Mouse (Mus musculus) midbrain, embryonic 12.5 days (tissue): ENCODE measurements around the gene Pnldc1. TPM values are rescaled to one million over a fixed set of nuclear protein-coding genes. Genes with fewer than 3 reads are reported as not detected.

ENCODE experiments used
- ATAC-seq: fragments of 200-750 bp; cut with Nextera tagmentation; 2 replicates; pipeline ENCODE4 v1.8.0; 2017; ENCODE audit warnings: low read depth, moderate TSS enrichment, moderate library complexity; ENCODE audit not compliant: low FRiP score
- H3K27ac ChIP-seq: fragments of 300-500 bp; sonication (generic); replicated peaks from 2 replicates; pipeline ENCODE4 v1.5.1; 2016; ENCODE audit warnings: mild to moderate bottlenecking
- H3K27me3 ChIP-seq: fragments of 300-500 bp; sonication (generic); 2 replicates; pipeline ENCODE4 v1.6.1; 2016; ENCODE audit warnings: mild to moderate bottlenecking
- H3K36me3 ChIP-seq: fragments of 300-500 bp; sonication (generic); 2 replicates; pipeline ENCODE4 v1.6.1; 2016
- H3K4me1 ChIP-seq: fragments of 300-500 bp; sonication (generic); 2 replicates; pipeline ENCODE4 v1.6.1; 2016
- H3K4me2 ChIP-seq: fragments of 300-500 bp; sonication (generic); replicated peaks from 2 replicates; pipeline ENCODE4 v1.6.1; 2016; ENCODE audit warnings: mild to moderate bottlenecking, moderate library complexity
- H3K4me3 ChIP-seq: fragments of 300-500 bp; sonication (generic); 2 replicates; pipeline ENCODE4 v1.5.1; 2016; ENCODE audit warnings: mild to moderate bottlenecking
- H3K9ac ChIP-seq: fragments of 300-500 bp; sonication (generic); replicated peaks from 2 replicates; pipeline ENCODE4 v1.6.1; 2016; ENCODE audit warnings: mild to moderate bottlenecking, moderate library complexity
- H3K9me3 ChIP-seq: fragments of 300-500 bp; sonication (generic); 2 replicates; pipeline ENCODE4 v1.6.1; 2016; ENCODE audit warnings: mild to moderate bottlenecking
- WGBS: fragments of 180-500 bp; shearing (Covaris S2); methylation state at CpG from one replicate; pipeline ENCODE4 v1.1.7; 2016; 5-methylcytosine and 5-hydroxymethylcytosine counted together
- microRNA-seq: library from miRNA; unstranded; fragments of <30 nt; microRNA quantifications from one replicate; pipeline ENCODE4, GENCODE M21; 2017
- polyA plus RNA-seq: library from polyadenylated mRNA; unstranded; fragments of >200 nt; fragmentation: Nextera tagmentation; extraction: Ambion mirVana; gene quantifications from 2 replicates; pipeline ENCODE4 v1.2.1, GENCODE M21; 2016

Gene Pnldc1
- polyA plus RNA-seq, 1 experiment from 2014 or later, result 1.2 TPM

GRCm38 (mm10) chr17:12849778-12850382 is 60.1 kb downstream of the Pnldc1 start:
- Histone ChIP-seq H3K27ac (no peak overlapping the region), H3K4me1 (no peaks in the 10 kb centered on the region), H3K27me3 (no peaks in the 10 kb centered on the region), H3K36me3 (no peaks in the 10 kb centered on the region), H3K4me3 (no peak overlapping the region), H3K9me3 (no peaks in the 10 kb centered on the region), H3K4me2 (no peak overlapping the region), H3K9ac (no peak overlapping the region)
- 93% methylated on average over 8 of the region's 8 CpGs for WGBS
- no peak for ATAC-seq

- Histone ChIP-seq H3K4me1 (no peaks in the 10 kb centered on the region), H3K27ac (no peak overlapping the region), H3K9me3 (no peaks in the 10 kb centered on the region), H3K9ac (no peak overlapping the region), H3K4me3 (no peak overlapping the region), H3K36me3 (no peaks in the 10 kb centered on the region), H3K4me2 (no peak overlapping the region), H3K27me3 (no peaks in the 10 kb centered on the region)
- 65% methylated on average over 4 of the region's 4 CpGs for WGBS
- ATAC-seq, result no peak
Observed at GRCm38 (mm10) chr17:12847736-12848135, 62.3 kb downstream of the Pnldc1 start.

- WGBS, result 83% methylated on average over 5 of the region's 5 CpGs
- no peak for ATAC-seq
- H3K4me2 ChIP-seq, result no peak overlapping the region
Observed at GRCm38 (mm10) chr17:12846474-12846873, 63.6 kb downstream of the Pnldc1 start.

GRCm38 (mm10) chr17:12845862-12846261 is 64.2 kb downstream of the Pnldc1 start:
- Histone ChIP-seq H3K9me3 (no peaks in the 10 kb centered on the region), H3K4me2 (no peak overlapping the region), H3K9ac (no peak overlapping the region), H3K27me3 (no peaks in the 10 kb centered on the region), H3K4me1 (no peaks in the 10 kb centered on the region), H3K36me3 (no peaks in the 10 kb centered on the region), H3K27ac (no peak overlapping the region), H3K4me3 (no peak overlapping the region)
- 63% methylated on average over 5 of the region's 5 CpGs for WGBS
- no peak for ATAC-seq

More at GRCm38 (mm10) chr17:12846474-12846873, 63.6 kb downstream of the Pnldc1 start:
- Histone ChIP-seq H3K9ac (no peak overlapping the region), H3K9me3 (no peaks in the 10 kb centered on the region), H3K27me3 (no peaks in the 10 kb centered on the region), H3K4me1 (no peaks in the 10 kb centered on the region), H3K4me3 (no peak overlapping the region), H3K36me3 (no peaks in the 10 kb centered on the region), H3K27ac (no peak overlapping the region)

GRCm38 (mm10) chr17:12844540-12844939 is 65.5 kb downstream of the Pnldc1 start:
- no peak overlapping the region for H3K4me2 ChIP-seq
- H3K9me3 ChIP-seq, result no peaks in the 10 kb centered on the region
- H3K4me1 ChIP-seq, result no peaks in the 10 kb centered on the region
- H3K4me3 ChIP-seq, result no peak overlapping the region
- no peaks in the 10 kb centered on the region for H3K36me3 ChIP-seq
- 87% methylated on average over 4 of the region's 4 CpGs for WGBS
- no peaks in the 10 kb centered on the region for H3K27me3 ChIP-seq
- H3K9ac ChIP-seq, result no peak overlapping the region
- ATAC-seq, result no peak
- no peak overlapping the region for H3K27ac ChIP-seq

- WGBS, result 87% methylated on average over 6 of the region's 6 CpGs
- Histone ChIP-seq H3K4me1 (no peaks in the 10 kb centered on the region), H3K27me3 (no peaks in the 10 kb centered on the region), H3K4me3 (no peak overlapping the region), H3K4me2 (no peak overlapping the region), H3K9ac (no peak overlapping the region), H3K36me3 (no peaks in the 10 kb centered on the region), H3K27ac (no peak overlapping the region), H3K9me3 (no peaks in the 10 kb centered on the region)
- ATAC-seq, result no peak
Observed at GRCm38 (mm10) chr17:12843826-12844225, 66.2 kb downstream of the Pnldc1 start.

- 70% methylated on average over 10 of the region's 10 CpGs for WGBS
- Histone ChIP-seq H3K9me3 (no peaks in the 10 kb centered on the region), H3K4me1 (no peaks in the 10 kb centered on the region), H3K4me3 (no peak overlapping the region), H3K36me3 (no peaks in the 10 kb centered on the region), H3K4me2 (no peak overlapping the region), H3K27ac (no peak overlapping the region), H3K9ac (no peak overlapping the region), H3K27me3 (no peaks in the 10 kb centered on the region)
- no peak for ATAC-seq
Observed at GRCm38 (mm10) chr17:12839475-12840267, 70.4 kb downstream of the Pnldc1 start.

Small RNAs within 50 kb of the gene (microRNA-seq; reads per million reads assigned to microRNA genes)
- gene Gm24085, result not detected

Other genes starting within 250 kb of the Pnldc1 start
- not detected in 2 replicates for gene Slc22a1, start 234.4 kb downstream of the Pnldc1 start, polyA plus RNA-seq
- 20.4 and 20.7 TPM in 2 replicates for gene Igf2r, start 140.6 kb downstream of the Pnldc1 start, polyA plus RNA-seq
- gene Mas1, start 42.1 kb downstream of the Pnldc1 start, polyA plus RNA-seq, result 0.20 and 0.55 TPM in 2 replicates
- gene Mrgprh, start 34.2 kb downstream of the Pnldc1 start, polyA plus RNA-seq, result not detected in 2 replicates
- gene Tcp1, start 5.5 kb upstream of the Pnldc1 start, polyA plus RNA-seq, result 455 and 463 TPM in 2 replicates
- 154 and 158 TPM in 2 replicates for gene Mrpl18, start 6.1 kb upstream of the Pnldc1 start, polyA plus RNA-seq
- gene Acat3, start 30.4 kb upstream of the Pnldc1 start, polyA plus RNA-seq, result 1.3 and 1.4 TPM in 2 replicates
- 393 and 402 TPM in 2 replicates for gene Acat2, start 50.5 kb upstream of the Pnldc1 start, polyA plus RNA-seq
- gene Wtap, start 83.9 kb upstream of the Pnldc1 start, polyA plus RNA-seq, result 118 and 132 TPM in 2 replicates
- gene Sod2, start 96.6 kb upstream of the Pnldc1 start, polyA plus RNA-seq, result 98.8 and 110 TPM in 2 replicates
- gene Gpr31b, start 142.1 kb upstream of the Pnldc1 start, polyA plus RNA-seq, result not detected in 2 replicates
- gene Tcp10b, start 150.9 kb upstream of the Pnldc1 start, polyA plus RNA-seq, result not detected in 2 replicates
- gene Unc93a, start 221.6 kb upstream of the Pnldc1 start, polyA plus RNA-seq, result not detected in 2 replicates